Mouse (Mus musculus) mature B cell (primary cell): ENCODE results near the gene Aanat.

ENCODE experiments used
- in situ Hi-C: fragments of 300-500 bp; cut with MboI; formaldehyde crosslinking; loops from 2 replicates; pipeline ENCODE4 v1.14.3; 2019

The Aanat gene

DNA sequence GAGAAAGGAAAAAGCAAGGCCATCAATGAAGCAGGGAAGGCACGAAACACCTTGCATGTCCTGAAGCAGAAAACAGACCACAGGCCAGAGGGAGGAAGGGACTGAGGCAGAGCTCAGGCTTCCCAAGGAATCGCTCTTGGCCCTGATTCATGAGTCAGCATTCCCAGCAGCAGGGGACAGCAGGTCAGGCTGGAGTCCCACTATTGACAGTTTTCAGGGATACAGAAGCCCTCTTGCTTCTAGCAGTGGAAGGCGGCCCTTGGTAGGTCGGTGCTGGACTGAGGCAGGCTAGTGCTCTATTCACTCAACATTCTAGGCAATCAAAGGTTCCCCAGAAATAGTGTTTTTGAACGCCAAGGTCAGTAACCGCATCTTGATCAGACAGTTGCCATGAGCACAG, 11.7 kb upstream of the Aanat start:
- in situ Hi-C loops = no loop called here

DNA sequence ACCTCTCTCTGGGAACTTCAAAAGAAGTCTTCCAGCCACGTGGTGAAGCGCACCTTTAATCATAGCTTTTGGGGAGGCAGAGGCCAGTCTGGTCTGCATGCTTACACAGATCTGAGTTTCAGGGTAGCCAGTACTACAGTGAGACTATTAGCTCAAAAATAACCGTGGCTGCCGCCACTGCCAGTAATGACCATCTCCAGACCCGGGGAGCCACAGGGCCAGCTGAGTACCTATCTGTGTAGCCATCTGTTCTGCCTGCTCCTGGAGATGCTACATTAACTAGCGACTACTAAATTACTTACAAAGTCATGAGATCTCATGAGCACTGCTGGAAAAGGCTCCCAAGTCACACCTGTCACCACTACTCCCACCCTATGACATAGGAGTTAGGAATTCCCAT, 11.2 kb upstream of the Aanat start:
- in situ Hi-C loops = no loop called here

DNA sequence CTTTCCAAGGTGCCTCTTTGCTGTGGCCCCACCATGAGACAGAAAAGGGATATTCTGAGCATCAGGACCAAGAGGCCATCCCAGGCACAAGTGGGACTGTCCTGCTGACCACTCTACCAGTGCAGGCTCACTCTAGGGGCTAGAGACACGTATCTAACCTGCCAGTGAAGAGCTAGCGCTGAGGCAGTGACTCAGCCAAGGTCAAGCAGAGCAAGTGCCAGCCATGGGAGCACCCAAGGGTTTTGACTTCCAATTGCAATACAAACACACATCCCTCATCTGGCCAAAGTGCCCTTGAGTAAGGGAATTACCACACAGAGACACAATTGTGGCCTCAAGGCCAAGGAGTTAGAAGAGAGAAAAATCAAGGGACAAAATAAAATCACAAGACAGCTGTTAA, 10.8 kb upstream of the Aanat start:
- in situ Hi-C loops = no loop called here

DNA sequence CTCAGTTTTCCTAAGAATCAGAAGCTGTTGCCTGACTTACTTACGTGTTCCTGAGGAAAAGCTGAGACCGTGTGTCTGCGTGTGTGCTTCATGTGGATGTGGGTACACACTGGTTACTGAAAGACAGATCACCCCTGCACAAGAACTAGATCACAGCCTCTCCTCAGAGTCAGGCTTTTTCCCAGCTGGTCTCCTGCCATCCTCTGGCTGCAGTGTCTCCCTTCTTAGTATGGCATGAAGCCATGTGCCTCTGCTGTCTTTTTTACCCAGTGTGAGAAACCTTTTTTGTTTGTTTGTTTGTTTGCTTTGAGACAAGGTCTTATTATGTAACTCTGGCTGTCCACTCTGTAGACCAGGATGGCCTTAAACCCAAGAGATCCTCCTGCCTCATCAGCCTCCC, 7.0 kb upstream of the Aanat start:
- in situ Hi-C loops = no loop called here

DNA sequence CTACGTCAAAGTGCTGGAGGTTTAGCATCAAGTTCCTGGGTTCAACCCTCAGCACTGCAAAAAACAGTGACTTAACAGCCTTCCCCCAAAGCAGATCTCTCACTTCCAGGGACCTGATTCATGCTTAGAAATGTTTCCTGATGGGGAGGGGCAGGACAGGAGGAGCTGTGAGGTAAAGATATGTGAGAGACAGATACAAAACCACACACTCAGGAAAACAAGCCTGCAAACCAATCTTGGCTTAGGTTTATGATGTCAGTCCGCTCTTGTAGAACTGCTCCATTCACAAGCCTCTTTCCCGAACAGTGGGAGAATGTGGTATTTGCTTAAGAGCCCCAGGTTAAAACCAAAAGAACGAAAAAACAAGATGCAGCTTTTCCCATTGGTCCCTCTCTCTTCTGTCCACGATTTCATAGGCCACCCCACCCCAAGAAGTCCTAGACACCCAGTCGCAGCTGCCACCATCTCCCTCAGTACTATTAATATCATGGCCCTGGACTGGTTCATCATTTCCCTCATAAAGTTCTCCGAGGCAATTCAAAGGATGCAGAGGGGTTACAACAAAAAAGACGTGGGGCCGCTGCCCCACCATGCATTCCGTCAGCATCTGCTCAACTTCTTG, 6.1 kb upstream of the Aanat start:
- in situ Hi-C loops = no loop called here

DNA sequence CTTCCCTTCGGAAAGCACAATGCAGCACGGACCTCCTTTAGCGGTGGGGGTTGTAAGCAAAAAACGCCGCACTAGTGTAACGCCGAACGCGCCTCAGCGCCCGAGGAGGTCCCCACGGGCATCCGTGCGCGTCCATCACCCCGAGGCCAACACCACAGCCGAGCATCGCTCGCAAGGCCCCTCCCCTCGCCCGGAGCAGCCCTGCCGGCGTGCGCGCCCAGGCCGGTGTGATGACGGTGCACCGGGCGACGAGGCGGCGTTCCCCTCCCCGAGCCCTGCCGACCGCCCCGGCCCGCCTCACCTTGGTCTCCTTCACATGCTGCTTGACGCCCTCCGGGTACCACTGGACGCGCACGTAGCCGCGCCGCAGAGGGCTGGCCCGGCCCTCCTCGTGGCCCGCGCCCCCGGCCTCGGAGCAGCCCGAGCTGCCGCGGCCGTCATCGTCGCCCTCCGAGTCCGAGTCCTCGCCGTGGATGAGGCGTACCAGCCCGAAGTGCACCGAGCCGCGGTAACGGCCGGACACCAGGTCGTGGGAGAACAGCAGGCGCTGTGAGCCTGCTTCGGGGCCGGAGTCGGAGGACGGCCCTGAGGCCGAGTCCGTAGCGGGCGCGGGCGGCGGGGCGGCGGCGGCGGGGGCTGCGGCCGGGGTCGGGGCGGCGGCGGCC, 5.4 kb upstream of the Aanat start:
- in situ Hi-C loops = no loop called here

DNA sequence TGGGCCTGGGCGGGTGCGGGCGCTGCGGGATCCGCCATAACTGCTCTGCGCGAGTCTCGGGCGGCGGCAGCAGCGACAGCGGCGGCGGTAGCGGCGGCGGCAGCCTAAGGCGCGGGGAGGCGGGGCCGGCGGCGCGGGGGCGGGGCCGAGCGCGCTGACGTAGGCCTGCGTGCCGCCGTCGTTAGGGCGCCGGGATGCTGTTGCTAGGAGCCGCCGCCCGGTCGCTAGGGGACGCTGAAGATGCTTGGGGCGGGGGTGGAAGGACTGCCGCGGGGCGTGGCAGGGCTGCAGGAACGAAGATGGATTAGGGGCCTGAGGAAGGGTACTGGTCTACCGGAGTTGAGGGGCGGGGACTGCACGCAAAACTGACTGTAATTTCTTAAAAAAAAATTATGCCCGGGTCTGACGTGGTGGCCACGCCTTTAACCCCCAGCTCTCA, 4.8 kb upstream of the Aanat start, which contains the start of gene Ube2o:
Gene Ube2o, minus strand, starts transcription at position 72 of the 439 bp plus-strand sequence.
- in situ Hi-C loops = no loop called here

DNA sequence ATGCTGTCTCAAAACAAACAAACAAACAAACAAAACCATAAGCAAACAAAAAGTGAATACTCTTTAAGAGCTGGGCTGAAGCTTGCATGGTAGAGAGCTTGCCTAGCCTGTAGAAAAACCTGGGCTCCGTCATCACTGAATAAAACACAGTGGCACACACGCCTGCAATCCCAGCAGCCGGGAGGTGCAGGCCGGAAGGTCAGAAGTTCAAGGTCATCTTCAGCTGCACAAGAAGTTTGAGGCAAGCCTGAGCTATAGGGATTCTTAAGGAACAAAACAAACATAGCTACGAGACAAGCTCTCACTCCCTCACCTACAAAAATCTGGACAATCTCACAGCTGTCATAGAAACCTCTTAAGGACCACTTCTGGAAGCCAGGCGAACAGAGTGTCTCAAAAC, 550 bp upstream of the Aanat start:
- in situ Hi-C loops = no loop called here

DNA sequence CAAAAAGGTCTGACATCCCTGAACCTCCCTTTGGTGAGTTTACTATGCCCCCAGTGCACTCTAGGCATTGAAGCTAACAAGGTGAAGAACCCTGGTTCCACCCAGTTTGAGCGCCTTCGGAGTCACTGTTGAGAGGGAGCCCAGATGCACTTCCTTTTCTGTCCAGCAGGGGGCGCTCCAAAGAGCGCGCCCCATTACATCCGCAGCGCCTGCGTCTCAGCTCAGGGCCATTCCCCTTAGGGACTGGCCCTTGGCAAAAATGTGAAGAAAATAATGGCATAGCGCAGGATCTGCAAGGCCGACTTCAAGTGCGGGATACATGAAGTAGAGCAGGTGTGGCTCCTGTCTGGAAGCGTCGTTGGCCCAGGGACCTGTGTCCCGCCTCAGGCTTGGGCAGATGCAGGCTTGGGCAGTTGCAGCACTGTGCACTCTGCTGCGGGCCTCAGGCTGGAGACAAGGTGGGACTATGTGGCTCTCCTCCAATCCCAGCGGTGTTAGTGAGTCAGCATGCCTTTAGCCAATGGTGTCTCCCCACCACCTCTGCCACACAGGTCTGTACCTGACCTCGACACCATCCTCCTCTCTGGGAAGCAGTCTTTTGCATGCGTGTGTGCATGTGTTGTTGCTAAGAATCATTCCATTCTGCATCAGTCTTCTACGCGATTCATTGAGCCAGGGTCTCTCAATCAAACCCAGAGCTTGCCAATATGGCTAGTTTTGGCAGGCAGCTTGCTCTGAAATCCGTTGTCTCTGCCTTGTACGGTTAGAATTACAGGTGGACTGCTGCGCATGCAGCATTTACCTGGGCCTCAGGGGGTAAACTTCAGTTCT, 784 bp downstream of the Aanat start:
- in situ Hi-C loops = no loop called here

DNA sequence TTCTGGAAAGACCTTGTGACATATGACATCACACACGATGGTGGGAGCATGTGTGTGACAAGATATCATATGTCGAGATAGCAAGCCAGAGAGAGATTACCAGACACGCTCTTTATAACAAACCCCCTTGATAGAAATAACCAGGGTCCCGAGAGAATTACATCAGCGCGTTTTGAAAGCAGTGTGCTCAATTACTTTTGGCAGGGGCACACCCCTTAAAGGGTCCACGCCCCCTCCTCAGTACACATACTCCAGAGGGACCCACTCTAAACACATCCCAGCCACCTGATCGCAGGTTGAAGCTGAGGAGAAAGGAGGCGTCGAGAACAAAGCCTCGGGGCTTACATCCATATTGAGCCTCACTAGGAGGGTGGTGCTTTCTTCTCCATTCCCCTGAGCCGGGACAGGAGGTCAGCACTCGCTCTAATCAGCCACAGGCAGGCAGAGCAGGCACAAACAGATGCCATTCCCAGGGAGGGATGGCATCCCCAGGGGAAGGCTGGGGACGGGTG, 2.8 kb downstream of the Aanat start:
- in situ Hi-C loops = no loop called here

DNA sequence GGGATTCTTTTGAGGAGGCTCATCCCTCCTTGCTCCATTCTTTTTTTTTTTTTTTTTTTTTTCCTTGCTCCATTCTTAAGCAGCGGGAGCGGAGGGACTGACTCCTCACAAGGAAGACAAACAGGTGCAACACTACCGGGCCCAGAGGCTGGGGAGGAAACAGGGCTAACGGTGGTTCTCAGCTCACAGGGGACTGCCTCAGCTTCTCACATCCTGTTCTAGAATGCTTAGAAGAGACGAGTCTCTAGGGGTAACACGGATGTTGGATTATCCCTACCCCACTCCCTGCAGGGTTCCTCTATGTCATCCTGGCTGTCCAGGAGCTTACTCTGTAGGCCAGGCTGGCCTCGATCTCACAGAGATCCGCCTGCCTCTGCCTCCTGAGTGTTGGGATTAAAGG, 3.3 kb downstream of the Aanat start:
- in situ Hi-C loops = no loop called here

DNA sequence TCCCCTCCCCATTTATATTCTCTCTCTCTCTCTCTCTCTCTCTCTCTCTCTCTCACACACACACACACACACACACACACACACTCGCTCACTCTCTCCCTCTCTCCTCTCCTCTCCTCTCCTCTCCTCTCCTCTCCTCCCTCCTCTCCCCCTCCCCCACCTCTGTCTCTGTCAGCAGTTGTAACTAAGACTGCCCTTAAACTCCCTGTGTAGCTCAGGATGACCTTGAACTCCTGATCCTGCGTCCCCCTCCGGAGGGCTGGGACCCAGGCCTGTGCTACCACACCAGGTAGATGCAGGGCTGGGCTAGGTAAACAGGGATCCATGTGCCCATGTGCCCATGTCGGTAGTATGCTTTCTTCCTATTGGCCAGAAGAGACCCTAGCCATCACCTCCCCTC, 5.4 kb downstream of the Aanat start:
- in situ Hi-C loops = loop anchor here (5.0 kb wide), 1 partner anchor 36 kb away; the partner anchor contains the start of gene Rhbdf2

DNA sequence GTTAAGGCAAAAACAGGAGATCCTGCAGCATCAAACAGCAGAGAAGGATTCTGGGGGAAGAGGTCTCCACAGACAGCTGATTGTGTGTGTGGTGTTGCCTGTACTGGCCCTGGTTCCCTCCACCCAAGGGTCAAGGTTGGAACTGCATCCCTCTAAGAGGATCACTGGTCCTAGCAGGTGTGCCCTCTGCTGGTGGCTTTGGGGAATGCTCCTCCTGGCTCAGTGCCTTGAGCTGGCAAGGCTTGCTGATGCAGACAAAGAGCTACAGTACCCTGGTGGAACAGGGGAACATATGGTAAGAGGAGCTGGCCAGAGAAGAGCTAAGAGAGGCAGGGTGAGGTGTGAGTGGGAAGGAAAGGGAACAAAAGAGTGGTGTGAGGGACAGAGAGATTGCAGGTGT, 6.2 kb downstream of the Aanat start:
- in situ Hi-C loops = loop anchor here (5.0 kb wide), 1 partner anchor 35 kb away; the partner anchor contains the start of gene Rhbdf2

DNA sequence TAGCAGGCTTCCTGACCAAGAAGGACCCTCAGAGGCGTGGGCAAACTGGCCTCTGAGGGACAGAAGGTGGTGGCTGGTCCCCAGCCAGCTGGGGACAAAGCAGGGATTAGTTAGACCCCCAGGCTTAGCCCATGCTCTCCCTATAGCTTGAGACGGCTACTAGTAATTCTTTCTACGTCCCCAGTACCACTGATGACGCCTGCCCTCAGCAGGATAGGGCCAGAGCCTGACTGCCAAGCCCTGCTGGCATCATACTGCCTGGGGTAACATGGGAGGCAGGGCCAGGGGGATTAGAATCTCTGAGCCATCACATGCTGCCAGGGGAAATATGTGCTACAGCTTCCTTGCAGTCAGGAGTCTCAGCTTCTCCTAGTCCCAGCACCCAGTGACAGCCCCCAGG, 7.1 kb downstream of the Aanat start:
- in situ Hi-C loops = loop anchor here (5.0 kb wide), 1 partner anchor 34 kb away; the partner anchor contains the start of gene Rhbdf2

DNA sequence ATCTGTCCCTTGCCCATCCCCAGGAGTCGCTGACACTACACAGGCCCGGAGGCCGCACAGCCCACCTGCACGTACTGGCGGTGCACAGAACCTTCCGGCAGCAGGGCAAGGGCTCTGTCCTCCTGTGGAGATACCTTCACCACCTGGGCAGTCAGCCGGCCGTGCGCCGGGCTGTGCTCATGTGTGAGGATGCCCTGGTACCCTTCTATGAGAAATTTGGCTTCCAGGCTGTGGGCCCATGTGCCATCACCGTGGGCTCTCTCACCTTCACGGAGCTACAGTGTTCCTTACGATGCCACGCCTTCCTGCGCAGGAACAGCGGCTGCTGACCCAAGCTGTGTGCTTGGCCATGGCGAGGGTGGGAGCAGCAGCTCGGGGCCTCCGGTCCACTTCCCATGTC, 10.5 kb downstream of the Aanat start:
- in situ Hi-C loops = no loop called here

DNA sequence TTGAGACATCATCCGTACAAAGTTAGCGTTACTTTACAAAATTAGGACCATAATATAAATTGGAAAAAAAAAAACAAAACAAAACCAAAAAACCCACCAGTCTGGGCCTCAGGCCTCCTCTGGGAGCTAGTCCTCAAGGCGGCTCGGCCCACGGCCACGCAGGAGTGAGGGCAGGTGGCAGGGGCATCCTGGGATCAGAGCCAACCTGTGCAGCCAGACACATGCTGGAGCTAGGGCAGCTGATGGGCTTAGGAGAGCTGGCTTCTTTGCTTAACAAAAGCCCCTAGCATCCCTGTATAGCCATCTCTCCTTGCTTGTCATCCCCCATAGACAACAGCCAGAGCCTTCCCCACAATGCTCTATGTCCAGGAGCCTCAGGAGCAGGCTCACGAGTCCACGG, 12.0 kb downstream of the Aanat start:
- in situ Hi-C loops = no loop called here

DNA sequence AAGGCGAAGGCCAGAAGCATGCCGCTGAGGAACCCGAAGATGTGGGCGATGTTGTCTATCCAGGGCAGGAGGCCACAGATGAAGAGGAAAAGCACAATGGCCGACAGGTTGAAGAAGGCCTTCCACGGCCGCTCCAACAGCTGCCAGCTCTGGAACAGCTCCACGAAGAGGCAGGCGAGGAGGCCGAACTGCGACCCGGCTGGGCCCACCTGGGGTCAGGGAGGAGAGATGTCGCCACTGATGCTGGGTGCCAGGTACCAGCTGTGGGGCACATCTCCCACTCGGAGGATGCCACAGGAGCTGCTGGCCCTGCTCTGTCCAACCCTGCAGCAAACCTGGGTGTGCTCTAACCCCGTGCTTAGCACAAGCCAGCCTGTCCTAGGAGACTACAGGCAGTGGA, 13.0 kb downstream of the Aanat start:
- in situ Hi-C loops = no loop called here

DNA sequence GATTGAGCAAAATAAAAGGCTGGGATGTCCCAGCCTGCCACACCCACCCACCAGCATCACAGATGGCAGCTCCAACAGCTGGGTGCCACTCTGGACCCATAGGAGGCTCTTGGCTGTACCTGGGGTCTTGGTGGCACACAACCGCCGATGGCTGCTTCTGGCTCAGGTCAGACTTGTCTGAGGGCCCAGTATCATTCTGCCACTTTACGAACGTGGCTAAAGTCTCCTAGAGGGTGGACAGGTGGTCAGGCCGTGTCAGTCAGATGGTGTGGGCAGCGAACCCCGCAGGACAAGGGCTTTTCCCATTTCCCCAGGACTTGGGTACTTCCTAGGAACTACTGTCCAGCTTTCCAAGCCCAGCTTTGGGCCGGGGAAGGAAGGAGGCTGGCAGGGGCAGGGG, 14.9 kb downstream of the Aanat start:
- in situ Hi-C loops = no loop called here

DNA sequence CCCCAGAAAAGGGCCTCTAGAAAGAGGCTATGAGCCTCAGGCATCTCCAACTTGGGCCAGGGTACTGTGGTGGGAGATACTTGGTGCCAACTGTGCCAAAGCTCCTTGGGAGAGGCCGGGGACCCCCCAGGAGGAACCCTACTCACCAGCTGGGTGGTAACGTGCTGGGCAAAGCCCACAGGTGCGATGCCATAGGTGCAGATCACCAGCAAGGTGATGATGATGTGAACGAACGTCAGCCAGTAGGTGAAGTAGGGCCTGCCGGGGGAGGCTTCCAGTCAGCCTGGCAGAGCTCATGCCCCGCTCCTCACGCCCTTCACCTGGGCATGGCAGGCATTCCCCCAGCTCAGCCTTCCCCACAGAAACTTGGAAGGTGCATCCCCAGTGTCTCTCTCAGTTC, 15.8 kb downstream of the Aanat start:
- in situ Hi-C loops = no loop called here

DNA sequence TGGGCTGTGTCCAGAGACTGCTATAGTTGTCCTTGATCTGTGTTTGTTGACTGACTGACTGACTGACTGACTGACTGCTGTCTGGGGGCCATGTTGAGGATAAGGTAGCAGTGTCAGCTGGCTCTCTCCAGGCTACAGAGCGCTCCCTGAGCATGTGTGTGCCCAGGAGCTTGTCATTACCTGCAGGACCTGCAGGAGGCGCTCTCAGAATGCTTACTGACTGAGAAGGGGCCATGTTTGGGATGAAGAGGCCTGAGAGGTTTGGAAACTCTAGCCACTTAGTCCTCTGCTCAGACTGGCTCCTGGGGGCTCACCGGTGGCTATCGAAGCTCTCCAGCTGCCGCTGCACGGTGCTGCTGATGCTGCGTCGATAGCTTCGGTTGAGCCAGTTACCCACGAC, 17.1 kb downstream of the Aanat start:
- in situ Hi-C loops = no loop called here

DNA sequence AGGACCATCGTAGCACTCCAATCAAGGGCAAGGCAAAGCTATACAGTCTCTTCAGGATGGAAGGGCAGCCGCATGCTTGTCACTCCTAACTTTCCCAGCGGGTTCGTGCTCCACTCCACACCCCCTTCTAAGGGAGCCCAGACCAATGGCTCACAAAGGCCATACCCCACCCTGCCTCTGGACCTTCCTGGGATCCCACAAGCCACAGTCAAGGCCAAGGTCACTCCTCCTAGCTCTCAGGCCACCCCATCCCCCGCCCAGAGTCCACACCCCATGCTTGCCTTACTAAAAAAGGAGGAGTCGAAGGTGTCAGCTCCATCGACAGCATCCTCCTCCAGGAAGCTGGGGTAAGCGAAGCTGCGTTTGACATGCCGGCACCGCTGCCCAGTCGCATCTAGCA, 17.9 kb downstream of the Aanat start:
- in situ Hi-C loops = no loop called here

DNA sequence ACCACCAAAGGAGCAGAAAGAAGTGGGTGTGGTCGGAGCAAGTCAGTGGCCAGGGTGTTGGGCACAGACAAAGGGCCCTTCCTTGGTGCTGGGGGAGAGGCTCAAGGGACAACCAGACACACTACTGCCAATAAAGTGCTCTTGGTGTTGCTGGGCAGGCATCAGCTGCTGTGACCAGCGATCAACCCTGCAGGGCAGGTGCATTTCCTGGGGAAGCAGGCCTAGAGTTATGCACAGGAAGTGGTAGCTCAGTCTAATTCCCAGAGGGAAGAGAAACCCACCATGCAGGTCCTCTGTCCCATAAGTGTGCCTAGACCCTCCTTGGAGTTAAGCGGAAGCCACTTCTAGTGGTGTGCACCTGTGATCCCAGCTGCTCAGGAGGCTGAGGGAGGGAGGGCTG, 21.5 kb downstream of the Aanat start:
- in situ Hi-C loops = no loop called here
